Mouse (Mus musculus) stomach, postnatal 0 days (tissue): Measurements from ENCODE around the gene Alkbh4. TPM values are rescaled to one million over a fixed set of nuclear protein-coding genes. Genes with fewer than 3 reads are reported as not detected.
"Not testable (repeated sequence)": the region's sequence is repeated elsewhere in the genome, so short reads cannot be mapped to it uniquely, and the experiment has no call there.

ENCODE experiments used
- ATAC-seq: fragments of 200-750 bp; cut with Nextera tagmentation; 2 replicates; pipeline ENCODE4 v1.8.0; 2017; ENCODE audit not compliant: low FRiP score, low TSS enrichment
- DNase-seq: peaks from one replicate; pipeline ENCODE4 v3.0.0-alpha.2; 2016; ENCODE audit warnings: low spot score
- H3K27ac ChIP-seq: fragments of 300-500 bp; sonication (generic); replicated peaks from 2 replicates; pipeline ENCODE4 v1.5.1; 2014; ENCODE audit warnings: mild to moderate bottlenecking, control low read depth
- H3K27me3 ChIP-seq: fragments of 300-500 bp; sonication (generic); 2 replicates; pipeline ENCODE4 v1.6.1; 2014; ENCODE audit warnings: low read length; ENCODE audit not compliant: control insufficient read depth, insufficient read depth
- H3K36me3 ChIP-seq: fragments of 300-500 bp; sonication (generic); 2 replicates; pipeline ENCODE4 v1.6.1; 2014; ENCODE audit warnings: low read length, mixed read lengths; ENCODE audit not compliant: control insufficient read depth, insufficient read depth
- H3K4me1 ChIP-seq: fragments of 300-500 bp; sonication (generic); replicated peaks from 2 replicates; pipeline ENCODE4 v1.6.1; 2014; ENCODE audit warnings: antibody characterized with exemption; ENCODE audit not compliant: control insufficient read depth, insufficient read depth
- H3K4me2 ChIP-seq: fragments of 300-500 bp; sonication (generic); replicated peaks from 2 replicates; pipeline ENCODE4 v1.6.1; 2014; ENCODE audit warnings: low read depth, mild to moderate bottlenecking, control low read depth, moderate library complexity
- H3K4me3 ChIP-seq: fragments of 300-500 bp; sonication (generic); 2 replicates; pipeline ENCODE4 v1.5.1; 2014; ENCODE audit warnings: low read depth, low read length, control low read depth
- H3K9ac ChIP-seq: fragments of 300-500 bp; sonication (generic); 2 replicates; pipeline ENCODE4 v1.6.1; 2014; ENCODE audit warnings: mild to moderate bottlenecking, low read length, control low read depth, mixed read lengths
- H3K9me3 ChIP-seq: fragments of 300-500 bp; sonication (generic); 2 replicates; pipeline ENCODE4 v1.6.1; 2016; ENCODE audit warnings: low read length; ENCODE audit not compliant: control insufficient read depth
- CTCF ChIP-seq: IDR thresholded peaks from 2 replicates; pipeline ENCODE4 v1.5.1; 2016; ENCODE audit warnings: antibody characterized with exemption, low read depth, mild to moderate bottlenecking, moderate library complexity
- EP300 ChIP-seq: optimal IDR thresholded peaks from 2 replicates; pipeline ENCODE3; 2016; ENCODE audit warnings: antibody characterized with exemption
- WGBS: fragments of 180-500 bp; shearing (Covaris S2); extraction: QIAGEN DNeasy Blood & Tissue Kit; methylation state at CpG from one replicate; pipeline ENCODE4 v1.1.7; 2014; 5-methylcytosine and 5-hydroxymethylcytosine counted together
- polyA plus RNA-seq: library from polyadenylated mRNA; unstranded; fragments of >200 nt; fragmentation: Nextera tagmentation; extraction: Ambion mirVana; gene quantifications from 2 replicates; pipeline ENCODE4 v1.2.1, GENCODE M21; 2015

The Alkbh4 gene
- polyA plus RNA-seq, 1 experiment from 2014 or later = 9.4 TPM

- TF ChIP-seq CTCF (no peak), EP300 (no peak)
- no peak overlapping the region for H3K4me2 ChIP-seq
- ATAC-seq (no peak), DNase-seq (no peak)
- no peaks in the 10 kb centered on the region for H3K36me3 ChIP-seq
- no peak overlapping the region for H3K9ac ChIP-seq
- H3K27me3 ChIP-seq = no peaks in the 10 kb centered on the region
- no peaks in the 10 kb centered on the region for H3K4me1 ChIP-seq
- no peak overlapping the region for H3K27ac ChIP-seq
- WGBS = 72% methylated on average over 7 of the region's 7 CpGs
- H3K9me3 ChIP-seq = no peaks in the 10 kb centered on the region
- no peak overlapping the region for H3K4me3 ChIP-seq
Measured at GRCm38 (mm10) chr5:136095089-136095488, 40.9 kb upstream of the Alkbh4 start.

- TF ChIP-seq CTCF (no peak), EP300 (no peak)
- Histone ChIP-seq H3K9me3 (no peaks in the 10 kb centered on the region), H3K27me3 (no peaks in the 10 kb centered on the region), H3K4me2 (no peak overlapping the region), H3K9ac (no peak overlapping the region), H3K4me3 (no peak overlapping the region), H3K4me1 (peaks cover 3% of the 10 kb centered on the region; the same call in 1 of the 2 replicates), H3K36me3 (no peaks in the 10 kb centered on the region), H3K27ac (no peak overlapping the region)
- WGBS = 78% methylated on average over 10 of the region's 10 CpGs
- DNase-seq (no peak), ATAC-seq (no peak)
Measured at GRCm38 (mm10) chr5:136098536-136098935, 37.4 kb upstream of the Alkbh4 start.

GRCm38 (mm10) chr5:136102099-136102820 lies 33.7 kb upstream of the Alkbh4 start:
- H3K27me3 ChIP-seq = no peaks in the 10 kb centered on the region
- peak overlapping the region; percentile 27 for H3K4me3 ChIP-seq
- peak; percentile 83 for ATAC-seq
- peak overlapping the region; percentile 54 for H3K4me2 ChIP-seq
- no peak overlapping the region for H3K27ac ChIP-seq
- H3K4me1 ChIP-seq = peaks cover 3% of the 10 kb centered on the region; the same call in 1 of the 2 replicates
- H3K9me3 ChIP-seq = no peaks in the 10 kb centered on the region
- H3K9ac ChIP-seq = peak overlapping the region; percentile 35; the same call in 1 of the 2 replicates
- 11% methylated on average over 41 of the region's 41 CpGs for WGBS
- H3K36me3 ChIP-seq = no peaks in the 10 kb centered on the region
- peak; percentile 86 for DNase-seq
- peak; percentile 92 for TF ChIP-seq CTCF
- no peak for TF ChIP-seq EP300

- Histone ChIP-seq H3K27ac (no peak overlapping the region), H3K4me3 (no peak overlapping the region), H3K27me3 (no peaks in the 10 kb centered on the region), H3K36me3 (no peaks in the 10 kb centered on the region), H3K4me1 (peaks cover 3% of the 10 kb centered on the region; the same call in 1 of the 2 replicates), H3K9ac (no peak overlapping the region), H3K9me3 (no peaks in the 10 kb centered on the region), H3K4me2 (no peak overlapping the region)
- WGBS = 87% methylated on average over 5 of the region's 5 CpGs
- DNase-seq (peak; percentile 40), ATAC-seq (no peak)
- TF ChIP-seq CTCF (peak; percentile 69), EP300 (no peak)
Measured at GRCm38 (mm10) chr5:136104511-136104910, 31.4 kb upstream of the Alkbh4 start.

GRCm38 (mm10) chr5:136108486-136108885 lies 27.5 kb upstream of the Alkbh4 start:
- H3K4me3 ChIP-seq = no peak overlapping the region
- no peaks in the 10 kb centered on the region for H3K9me3 ChIP-seq
- WGBS = 54% methylated on average over 2 of the region's 2 CpGs
- no peaks in the 10 kb centered on the region for H3K36me3 ChIP-seq
- no peak overlapping the region for H3K27ac ChIP-seq
- no peak overlapping the region for H3K9ac ChIP-seq
- ATAC-seq (no peak), DNase-seq (no peak)
- no peaks in the 10 kb centered on the region for H3K4me1 ChIP-seq
- H3K4me2 ChIP-seq = no peak overlapping the region
- TF ChIP-seq CTCF (no peak), EP300 (no peak)
- H3K27me3 ChIP-seq = no peaks in the 10 kb centered on the region

- H3K27ac ChIP-seq = no peak overlapping the region
- H3K4me2 ChIP-seq = no peak overlapping the region
- H3K9ac ChIP-seq = no peak overlapping the region
- 63% methylated on average over 3 of the region's 3 CpGs for WGBS
- no peak for DNase-seq
- no peaks in the 10 kb centered on the region for H3K9me3 ChIP-seq
- no peak for TF ChIP-seq CTCF
- no peak for TF ChIP-seq EP300
- H3K4me3 ChIP-seq = no peak overlapping the region
- H3K36me3 ChIP-seq = no peaks in the 10 kb centered on the region
- no peaks in the 10 kb centered on the region for H3K27me3 ChIP-seq
- ATAC-seq = no peak
- no peaks in the 10 kb centered on the region for H3K4me1 ChIP-seq
Measured at GRCm38 (mm10) chr5:136109042-136109441, 26.9 kb upstream of the Alkbh4 start.

GRCm38 (mm10) chr5:136113546-136113945 lies 22.4 kb upstream of the Alkbh4 start:
- H3K4me2 ChIP-seq, H3K4me1 ChIP-seq, H3K36me3 ChIP-seq, DNase-seq, H3K27me3 ChIP-seq, H3K9me3 ChIP-seq, H3K9ac ChIP-seq, H3K4me3 ChIP-seq, ATAC-seq, H3K27ac ChIP-seq: not testable (repeated sequence)
- WGBS = 41% methylated on average over 4 of the region's 4 CpGs
